Comparison of ENCODE assay signal across 31 mouse cellular contexts in the genomic region with DNA sequence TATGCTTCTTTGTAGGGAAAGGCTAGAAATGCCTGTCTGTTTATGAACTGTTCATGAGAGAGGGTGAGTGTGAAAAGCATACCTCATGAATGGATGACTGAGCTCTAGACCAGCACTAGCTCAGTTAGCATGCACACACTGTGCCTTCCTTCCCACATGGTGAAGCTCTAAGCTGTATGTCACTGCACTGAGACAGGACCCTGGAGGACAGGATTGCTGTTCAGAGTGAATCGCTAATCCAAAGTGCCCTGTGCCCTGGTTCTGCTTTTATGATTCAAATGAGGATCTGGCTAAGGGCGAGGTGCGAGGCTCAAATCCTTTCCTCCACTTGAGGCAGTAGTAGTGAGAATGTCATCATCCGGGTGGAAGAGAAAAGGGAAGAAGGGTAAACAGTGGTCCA.
DNase-seq lines count a peak whose midpoint lies in the region; ATAC-seq and TF ChIP-seq lines count a peak whose summit lies in the region.
"Had no signal": no experiment of that assay in that cellular context is flagged by ENCODE, and none has a peak within 500 bp of the region (broad histone marks: within the 10 kb centered on the region; RNA-seq: fewer than 3 reads in every experiment).

No protein-coding gene starts in this region.

- no peak for TF ChIP-seq POLR2A in brain, embryonic 14.5 days (IDR thresholded peaks at IDR 0.05; ENCODE audit: borderline replicate concordance, extremely low read depth, insufficient read depth, insufficient read length, poor library complexity, severe bottlenecking)

- no peaks in the 10 kb centered on the region for H3K9me3 ChIP-seq in midbrain, embryonic 10.5 days (replicated peaks)
- H3K9me3 ChIP-seq in midbrain, embryonic 15.5 days, result no peaks in the 10 kb centered on the region
- H3K9me3 ChIP-seq: embryonic facial prominence, embryonic 10.5 days; embryonic facial prominence, embryonic 15.5 days; hindbrain, embryonic 15.5 days; kidney, embryonic 15.5 days; limb, embryonic 10.5 days; limb, embryonic 15.5 days; neural tube, embryonic 12.5 days had no signal

- WGBS in midbrain, embryonic 10.5 days, result 18% methylated on average over 4 of the region's 4 CpGs
- 14% methylated on average over 4 of the region's 4 CpGs for WGBS in midbrain, embryonic 15.5 days

- no peak overlapping the region for H3K27ac ChIP-seq in midbrain, embryonic 10.5 days (replicated peaks)
- H3K27ac ChIP-seq in midbrain, embryonic 15.5 days, result no peak overlapping the region
- H3K27ac ChIP-seq: embryonic facial prominence, embryonic 10.5 days; embryonic facial prominence, embryonic 15.5 days; hindbrain, embryonic 15.5 days; kidney, embryonic 15.5 days; limb, embryonic 10.5 days; limb, embryonic 15.5 days; liver, embryonic 14.5 days; neural tube, embryonic 12.5 days had no signal

- H3K4me2 ChIP-seq in midbrain, embryonic 15.5 days, result no peak overlapping the region
- H3K4me2 ChIP-seq: embryonic facial prominence, embryonic 15.5 days; heart, embryonic 11.5 days; hindbrain, embryonic 15.5 days; kidney, embryonic 15.5 days; limb, embryonic 15.5 days; neural tube, embryonic 12.5 days had no signal

- ATAC-seq in midbrain, embryonic 15.5 days (replicated peaks), result no peak
- ATAC-seq: activated CD4-positive, CD25-positive, alpha-beta regulatory T cell, adult 4 months; forebrain, embryonic 14.5 days; inflammation-experienced regulatory T-cells, adult 6 months had no signal

- peaks cover 8% of the 10 kb centered on the region for H3K4me1 ChIP-seq in midbrain, embryonic 10.5 days
- peaks cover 3% of the 10 kb centered on the region; the same call in 1 of the 2 replicates for H3K4me1 ChIP-seq in midbrain, embryonic 15.5 days
- H3K4me1 ChIP-seq: embryonic facial prominence, embryonic 10.5 days; embryonic facial prominence, embryonic 15.5 days; hindbrain, embryonic 15.5 days; kidney, embryonic 15.5 days; limb, embryonic 10.5 days; limb, embryonic 15.5 days; neural tube, embryonic 12.5 days had no signal

- TF ChIP-seq CTCF in brain, embryonic 14.5 days (IDR thresholded peaks at IDR 0.05; ENCODE audit: borderline replicate concordance, extremely low read depth, insufficient read depth, insufficient read length), result no peak

- H3K27me3 ChIP-seq in midbrain, embryonic 10.5 days (ENCODE audit: low read depth, poor library complexity, severe bottlenecking), result no peaks in the 10 kb centered on the region
- no peaks in the 10 kb centered on the region for H3K27me3 ChIP-seq in midbrain, embryonic 15.5 days (replicated peaks)
- H3K27me3 ChIP-seq: embryonic facial prominence, embryonic 15.5 days; hindbrain, embryonic 15.5 days; kidney, embryonic 15.5 days; limb, embryonic 15.5 days; neural tube, embryonic 12.5 days had no signal

- no peak overlapping the region for H3K4me3 ChIP-seq in midbrain, embryonic 10.5 days
- H3K4me3 ChIP-seq in midbrain, embryonic 15.5 days, result no peak overlapping the region
- H3K4me3 ChIP-seq: embryonic facial prominence, embryonic 10.5 days; embryonic facial prominence, embryonic 15.5 days; hindbrain, embryonic 15.5 days; kidney, embryonic 15.5 days; limb, embryonic 10.5 days; limb, embryonic 15.5 days; myocyte; neural tube, embryonic 12.5 days had no signal

- no peak overlapping the region for H3K9ac ChIP-seq in midbrain, embryonic 15.5 days
- H3K9ac ChIP-seq: embryonic facial prominence, embryonic 15.5 days; hindbrain, embryonic 15.5 days; kidney, embryonic 15.5 days; limb, embryonic 15.5 days; liver, embryonic 14.5 days; neural tube, embryonic 12.5 days had no signal

- peak; percentile 5 for DNase-seq in embryo, embryonic 10 days (ENCODE audit: low spot score)
- DNase-seq in embryo, embryonic 11 days, result no peak
- peak; percentile 33 for DNase-seq in midbrain, embryonic 10.5 days (ENCODE audit: low spot score)
- peak; percentile 25 for DNase-seq in brain, embryonic 14.5 days (ENCODE audit: low read depth)
- DNase-seq in thymus, postnatal 14 days, result no peak
- DNase-seq in heart, postnatal 4 days, result no peak
- DNase-seq: adrenal gland, adult 8-10 months; cerebellum, adult 11-12 months; cerebellum, adult 9-11 months; gastrocnemius, postnatal 36 days; heart, postnatal 36 days; kidney, adult 11 months; kidney, postnatal 36 days; lung, adult 2 months; lung, postnatal 10 days; thymus, adult 2 months; thymus, postnatal 4 days had no signal

- H3K36me3 ChIP-seq in midbrain, embryonic 10.5 days, result no peaks in the 10 kb centered on the region
- H3K36me3 ChIP-seq in midbrain, embryonic 15.5 days (replicated peaks), result no peaks in the 10 kb centered on the region
- H3K36me3 ChIP-seq: embryonic facial prominence, embryonic 10.5 days; embryonic facial prominence, embryonic 15.5 days; hindbrain, embryonic 15.5 days; kidney, embryonic 15.5 days; limb, embryonic 10.5 days; limb, embryonic 15.5 days; neural tube, embryonic 12.5 days had no signal

Comparison
In these comparisons a context has a peak if more than half of its experiments do, and no peak if none do; other contexts are left out.
1. DNase-seq: peak in embryo, embryonic 10 days (single experiment), midbrain, embryonic 10.5 days (single experiment) and brain, embryonic 14.5 days (single experiment); none in embryo, embryonic 11 days (single experiment), thymus, postnatal 14 days (single experiment) and heart, postnatal 4 days (single experiment).